Mouse (Mus musculus) thymus, adult 2 months (tissue): ENCODE data around the gene Parp12.

Experiments
- CTCF ChIP-seq: fragments of 200-500 bp; IDR thresholded peaks from 2 replicates; pipeline ENCODE4 v1.5.1; 2012; ENCODE audit warnings: mild to moderate bottlenecking, control low read depth, low read length, moderate library complexity, borderline replicate concordance; ENCODE audit not compliant: control insufficient read depth, poor library complexity, insufficient read depth; ENCODE audit errors: extremely low read depth
- POLR2A ChIP-seq: fragments of 200-500 bp; IDR thresholded peaks from 2 replicates; pipeline ENCODE4 v1.6.1; 2012; ENCODE audit warnings: mild to moderate bottlenecking, low read length, control low read depth, moderate library complexity; ENCODE audit not compliant: control insufficient read depth, poor library complexity, insufficient read depth; ENCODE audit errors: extremely low read depth

DNA sequence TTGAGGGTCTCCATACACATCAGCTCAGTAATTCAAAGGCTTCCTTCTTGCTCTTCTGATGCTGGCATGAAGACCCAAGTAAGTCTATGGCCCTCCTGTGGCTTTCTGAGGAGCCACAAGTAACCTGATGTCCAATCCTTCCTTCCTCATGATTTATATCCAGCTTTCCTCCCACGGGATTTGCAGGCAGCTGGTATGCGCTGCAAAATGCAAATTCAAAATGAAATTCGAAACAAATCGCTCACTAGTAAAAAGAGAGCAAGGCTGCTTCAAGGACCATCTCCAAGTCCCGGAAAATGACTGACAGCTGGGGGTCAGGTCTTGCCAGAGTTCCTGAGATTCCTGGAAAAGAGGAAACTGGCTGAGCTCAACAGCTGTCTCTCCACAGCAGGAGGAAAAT lies 45.5 kb downstream of the Parp12 start:
- TF ChIP-seq CTCF (no peak), POLR2A (no peak)
